Mouse (Mus musculus): ENCODE results near the gene Mpdu1. TPM values are rescaled to one million over a fixed set of nuclear protein-coding genes. Genes with fewer than 3 reads are reported as not detected.

Mpdu1 gene
- polyA plus RNA-seq, 1 experiment from 2014 or later, result 74.9 TPM

GRCm38 (mm10) chr11:69686377-69686776 is 23.9 kb upstream of the Mpdu1 start:
- Histone ChIP-seq H3K4me2 (no peak overlapping the region), H3K4me3 (no peak overlapping the region), H3K9me3 (no peaks in the 10 kb centered on the region), H3K36me3 (no peaks in the 10 kb centered on the region), H3K9ac (no peak overlapping the region), H3K4me1 (peaks cover 31% of the 10 kb centered on the region), H3K27me3 (no peaks in the 10 kb centered on the region), H3K27ac (no peak overlapping the region)
- ATAC-seq (ENCODE audit: insufficient number of reproducible peaks, insufficient read depth, low FRiP score, low TSS enrichment, low read depth), result no peak
- WGBS, result 14% methylated on average over 4 of the region's 4 CpGs

GRCm38 (mm10) chr11:69685526-69686148 is 23.2 kb upstream of the Mpdu1 start, which contains the start of gene Tnfsf13:
Gene Tnfsf13, minus strand, starts transcription at chr11:69685784.
- peak within 1 kb of the TSS; percentile 22 for H3K27ac ChIP-seq
- H3K27me3 ChIP-seq, result no peaks in the 10 kb centered on the region
- H3K4me2 ChIP-seq, result no peak within 1 kb of the TSS
- H3K36me3 ChIP-seq, result no peaks in the 10 kb centered on the region
- WGBS, result 79% methylated on average over 10 of the region's 10 CpGs
- peaks cover 36% of the 10 kb centered on the region for H3K4me1 ChIP-seq
- H3K4me3 ChIP-seq, result no peak within 1 kb of the TSS
- no peaks in the 10 kb centered on the region for H3K9me3 ChIP-seq
- H3K9ac ChIP-seq, result peak within 1 kb of the TSS; percentile 51
- ATAC-seq (ENCODE audit: insufficient number of reproducible peaks, insufficient read depth, low FRiP score, low TSS enrichment, low read depth), result no peak

DNA sequence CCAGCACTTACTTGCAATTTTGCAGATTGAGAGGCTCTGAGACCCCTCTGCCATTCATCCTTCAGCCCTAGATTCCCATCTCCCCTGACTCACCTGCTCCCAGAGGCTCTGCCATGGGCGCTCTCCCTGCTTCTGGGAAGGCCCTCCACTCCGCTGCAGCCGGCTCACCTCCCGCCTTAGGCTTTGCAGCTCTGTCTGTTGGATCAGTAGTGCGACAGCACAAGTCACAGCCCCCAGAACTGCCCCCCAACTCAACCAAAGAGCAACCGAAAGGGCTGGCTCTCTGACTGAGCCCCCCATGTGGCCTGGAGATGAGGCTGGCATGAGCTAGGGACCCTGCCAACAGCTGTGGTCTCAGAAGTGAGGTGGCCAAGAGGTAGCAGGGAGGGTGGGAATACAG is 22.5 kb upstream of the Mpdu1 start:
- H3K4me2 ChIP-seq, result no peak overlapping the region
- WGBS, result 81% methylated on average over 6 of the region's 6 CpGs
- peak overlapping the region; percentile 51 for H3K9ac ChIP-seq
- no peak overlapping the region for H3K4me3 ChIP-seq
- no peak overlapping the region; the same call in 1 of the 2 replicates for H3K27ac ChIP-seq
- no peaks in the 10 kb centered on the region for H3K27me3 ChIP-seq
- peaks cover 43% of the 10 kb centered on the region for H3K4me1 ChIP-seq
- H3K36me3 ChIP-seq, result peaks cover 5% of the 10 kb centered on the region
- no peaks in the 10 kb centered on the region for H3K9me3 ChIP-seq
- no peak for ATAC-seq (ENCODE audit: insufficient number of reproducible peaks, insufficient read depth, low FRiP score, low TSS enrichment, low read depth)

GRCm38 (mm10) chr11:69684128-69684745 is 21.8 kb upstream of the Mpdu1 start:
- Histone ChIP-seq H3K9me3 (no peaks in the 10 kb centered on the region), H3K9ac (peak overlapping the region; percentile 51), H3K4me1 (peaks cover 49% of the 10 kb centered on the region), H3K27ac (peak overlapping the region; percentile 97; the same call in 1 of the 2 replicates), H3K27me3 (no peaks in the 10 kb centered on the region), H3K4me3 (no peak overlapping the region), H3K36me3 (peaks cover 11% of the 10 kb centered on the region), H3K4me2 (no peak overlapping the region)
- ATAC-seq (ENCODE audit: insufficient number of reproducible peaks, insufficient read depth, low FRiP score, low TSS enrichment, low read depth), result no peak
- 77% methylated on average over 12 of the region's 12 CpGs for WGBS

DNA sequence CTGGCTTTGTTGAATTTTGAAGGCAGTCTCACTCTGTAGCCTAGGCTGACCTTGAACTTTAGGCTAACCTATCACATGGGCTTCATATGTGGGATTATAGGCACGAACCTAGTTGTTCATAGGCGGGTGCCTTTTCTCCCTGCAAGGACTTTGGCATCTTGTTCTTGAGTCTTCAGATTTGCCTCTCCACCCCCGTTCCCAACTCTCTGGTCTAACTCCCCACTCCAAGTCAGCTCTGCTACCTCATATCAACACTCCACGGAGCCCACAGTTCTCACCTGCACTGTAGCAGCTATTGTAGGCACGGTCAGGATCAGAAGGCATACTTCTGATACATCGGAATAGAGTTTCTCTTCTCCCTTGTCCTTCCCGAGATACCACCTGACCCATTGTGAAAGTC is 21.1 kb upstream of the Mpdu1 start:
- Histone ChIP-seq H3K4me1 (peaks cover 54% of the 10 kb centered on the region), H3K4me3 (peak overlapping the region; percentile 81), H3K27me3 (no peaks in the 10 kb centered on the region), H3K9ac (peak overlapping the region; percentile 92; the same call in 1 of the 2 replicates), H3K4me2 (peak overlapping the region; percentile 93), H3K36me3 (peaks cover 16% of the 10 kb centered on the region), H3K27ac (peak overlapping the region; percentile 97), H3K9me3 (no peaks in the 10 kb centered on the region)
- no peak for ATAC-seq (ENCODE audit: insufficient number of reproducible peaks, insufficient read depth, low FRiP score, low TSS enrichment, low read depth)
- 66% methylated on average over 7 of the region's 7 CpGs for WGBS

- H3K36me3 ChIP-seq, result peaks cover 22% of the 10 kb centered on the region
- no peaks in the 10 kb centered on the region for H3K9me3 ChIP-seq
- peak overlapping the region; percentile 92 for H3K9ac ChIP-seq
- 8% methylated on average over 12 of the region's 12 CpGs for WGBS
- H3K4me3 ChIP-seq, result peak overlapping the region; percentile 81
- H3K4me2 ChIP-seq, result peak overlapping the region; percentile 93
- peak overlapping the region; percentile 97 for H3K27ac ChIP-seq
- ATAC-seq (ENCODE audit: insufficient number of reproducible peaks, insufficient read depth, low FRiP score, low TSS enrichment, low read depth), result no peak
- peaks cover 54% of the 10 kb centered on the region for H3K4me1 ChIP-seq
- H3K27me3 ChIP-seq, result no peaks in the 10 kb centered on the region
Measured at GRCm38 (mm10) chr11:69682840-69683533, 20.5 kb upstream of the Mpdu1 start.

DNA sequence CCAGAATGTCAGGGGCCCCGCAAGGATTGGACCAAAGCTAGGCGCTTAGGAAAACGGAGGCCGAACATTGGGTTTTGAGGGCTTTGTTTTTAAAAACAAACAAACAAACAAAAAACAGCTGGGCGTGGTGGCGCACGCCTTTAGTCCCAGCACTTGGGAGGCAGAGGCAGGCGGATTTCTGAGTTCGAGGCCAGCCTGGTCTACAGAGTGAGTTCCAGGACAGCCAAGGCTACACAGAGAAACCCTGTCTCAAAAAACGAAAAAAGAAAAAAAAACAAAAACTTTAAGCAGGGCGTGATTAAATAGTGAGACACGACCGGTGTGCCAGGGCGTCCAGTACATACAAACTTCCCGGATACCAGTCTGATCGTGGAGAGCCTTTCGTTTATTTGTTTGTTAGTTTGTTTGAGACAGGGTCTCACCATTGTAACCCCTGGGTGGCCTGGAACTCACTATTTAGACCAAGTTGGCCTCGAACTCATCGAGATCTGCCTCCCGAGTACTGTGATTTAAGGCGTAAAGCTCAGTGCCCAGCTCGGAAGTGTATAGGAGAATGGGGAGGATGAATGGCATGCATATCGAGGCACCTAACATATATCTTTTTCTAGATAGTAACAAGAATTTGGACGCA is 19.9 kb upstream of the Mpdu1 start:
- no peaks in the 10 kb centered on the region for H3K27me3 ChIP-seq
- H3K27ac ChIP-seq, result peak overlapping the region; percentile 97
- 26% methylated on average over 24 of the region's 24 CpGs for WGBS
- ATAC-seq (ENCODE audit: insufficient number of reproducible peaks, insufficient read depth, low FRiP score, low TSS enrichment, low read depth), result no peak
- peak overlapping the region; percentile 92 for H3K9ac ChIP-seq
- peaks cover 29% of the 10 kb centered on the region for H3K36me3 ChIP-seq
- H3K4me1 ChIP-seq, result peaks cover 54% of the 10 kb centered on the region
- H3K4me3 ChIP-seq, result peak overlapping the region; percentile 81
- peak overlapping the region; percentile 93 for H3K4me2 ChIP-seq
- H3K9me3 ChIP-seq, result no peaks in the 10 kb centered on the region

GRCm38 (mm10) chr11:69681314-69682208 is 19.1 kb upstream of the Mpdu1 start, which contains the start of gene Senp3:
Gene Senp3, minus strand, starts transcription at chr11:69682084.
- under 1% methylated on average over 79 of the region's 80 CpGs for WGBS
- H3K9me3 ChIP-seq, result no peaks in the 10 kb centered on the region
- peak within 1 kb of the TSS; percentile 93 for H3K4me2 ChIP-seq
- peak within 1 kb of the TSS; percentile 81 for H3K4me3 ChIP-seq
- ATAC-seq (ENCODE audit: insufficient number of reproducible peaks, insufficient read depth, low FRiP score, low TSS enrichment, low read depth), result peak; percentile 92
- no peaks in the 10 kb centered on the region for H3K27me3 ChIP-seq
- peaks cover 36% of the 10 kb centered on the region for H3K36me3 ChIP-seq
- H3K27ac ChIP-seq, result peak within 1 kb of the TSS; percentile 97
- peaks cover 51% of the 10 kb centered on the region for H3K4me1 ChIP-seq
- H3K9ac ChIP-seq, result peak within 1 kb of the TSS; percentile 92

- Histone ChIP-seq H3K4me3 (peak overlapping the region; percentile 81), H3K9ac (peak overlapping the region; percentile 92; the same call in 1 of the 2 replicates), H3K27me3 (no peaks in the 10 kb centered on the region), H3K4me2 (peak overlapping the region; percentile 93), H3K4me1 (peaks cover 40% of the 10 kb centered on the region), H3K9me3 (no peaks in the 10 kb centered on the region), H3K27ac (no peak overlapping the region; the same call in 1 of the 2 replicates), H3K36me3 (peaks cover 48% of the 10 kb centered on the region)
- 91% methylated on average over 30 of the region's 30 CpGs for WGBS
- no peak for ATAC-seq (ENCODE audit: insufficient number of reproducible peaks, insufficient read depth, low FRiP score, low TSS enrichment, low read depth)
Measured at GRCm38 (mm10) chr11:69680136-69680855, 17.9 kb upstream of the Mpdu1 start.

DNA sequence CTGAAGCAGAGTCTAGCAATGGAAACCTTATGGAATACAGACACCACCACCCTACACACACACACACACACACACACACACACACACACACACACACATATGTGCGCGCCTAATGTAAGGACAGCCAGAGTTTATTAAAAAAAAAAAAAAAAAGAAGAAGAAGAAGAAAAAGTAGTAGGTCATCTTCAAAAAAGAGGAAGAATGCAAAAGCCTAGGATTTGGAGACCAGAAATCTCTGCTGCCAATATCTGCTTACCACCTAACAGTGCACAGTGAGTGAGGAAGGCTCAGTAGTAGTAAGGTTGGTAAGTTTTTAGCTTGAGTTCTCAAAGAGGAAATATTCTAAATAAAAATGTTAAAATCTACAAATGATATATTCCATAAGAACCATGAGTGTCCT is 16.7 kb upstream of the Mpdu1 start:
- peaks cover 60% of the 10 kb centered on the region for H3K36me3 ChIP-seq
- WGBS, result 100% methylated on average over 2 of the region's 2 CpGs

More for the DNA sequence above, 16.7 kb upstream of the Mpdu1 start:
- H3K27me3 ChIP-seq, result no peaks in the 10 kb centered on the region
- H3K4me2 ChIP-seq, result peak overlapping the region; percentile 17; the same call in 1 of the 2 replicates
- H3K9ac ChIP-seq, result peak overlapping the region; percentile 28; the same call in 1 of the 2 replicates
- no peak for ATAC-seq (ENCODE audit: insufficient number of reproducible peaks, insufficient read depth, low FRiP score, low TSS enrichment, low read depth)
- 0 out of 2 replicates have a peak overlapping the region, but pooled peaks have one; percentile 6 for H3K4me3 ChIP-seq
- H3K27ac ChIP-seq, result no peak overlapping the region
- H3K4me1 ChIP-seq, result peaks cover 40% of the 10 kb centered on the region
- no peaks in the 10 kb centered on the region for H3K9me3 ChIP-seq

All from embryonic facial prominence, embryonic 13.5 days (tissue).